Mouse (Mus musculus): ENCODE measurements around the gene Eif3l.

Eif3l gene

GRCm38 (mm10) chr15:79074913-79075532 is at the start of gene Eif3l:
Gene Eif3l, plus strand, starts transcription at chr15:79075179.
- CTCF ChIA-PET = interaction anchor here in 1 of 4 experiments (1.0 to 1.6 kb wide), 5 partner anchors 12 to 172 kb away, joined by 3 to 6 read pairs (median 4); partner anchors contain the start of genes Ankrd54 and Pdxp

GRCm38 (mm10) chr15:79025687-79026308 is 49.2 kb upstream of the Eif3l start:
- CTCF ChIA-PET = interaction anchor here in 3 of 4 experiments (0.5 to 2.8 kb wide), 8 partner anchors 11 to 702 kb away, joined by 3 to 15 read pairs (median 4); no protein-coding TSS in a partner anchor
- POLR2A ChIA-PET = interaction anchor here (0.6 to 5.5 kb wide), 18 partner anchors 9 to 301 kb away, joined by 3 to 44 read pairs (median 4); partner anchors contain the start of genes Ankrd54 (in 1 of the 4) and Pdxp (in 1 of the 4)

More at GRCm38 (mm10) chr15:79074913-79075532, at the start of gene Eif3l:
- POLR2A ChIA-PET = interaction anchor here (0.6 to 2.9 kb wide), 16 partner anchors 10 to 92 kb away, joined by 3 to 28 read pairs (median 4); partner anchors contain the start of genes Ankrd54 (in 2 of the 4) and Micall1 (in 1 of the 4)

GRCm38 (mm10) chr15:79026511-79027290 is 48.3 kb upstream of the Eif3l start:
- ChIA-PET POLR2A (interaction anchor here in 3 of 4 experiments (0.6 to 5.5 kb wide), 23 partner anchors 9 to 302 kb away, joined by 3 to 44 read pairs (median 4); partner anchors contain the start of genes Ankrd54 (in 1 of the 3) and Pdxp (in 1 of the 3)), CTCF (interaction anchor here (0.6 to 2.8 kb wide), 12 partner anchors 11 to 805 kb away, joined by 3 to 15 read pairs (median 4); no protein-coding TSS in a partner anchor)

- ChIA-PET POLR2A (interaction anchor here in 3 of 4 experiments (0.5 to 5.5 kb wide), 27 partner anchors 11 to 854 kb away, joined by 3 to 44 read pairs (median 3); partner anchors contain the start of genes Ankrd54 (in 2 of the 3), Ift27 (in 1 of the 3), Micall1 (in 1 of the 3) and Triobp (in 1 of the 3)), CTCF (interaction anchor here (0.7 to 2.8 kb wide), 7 partner anchors 10 to 112 kb away, joined by 3 to 17 read pairs (median 6); partner anchors contain the start of gene Triobp (in 1 of the 4))
These were observed 47.4 kb upstream of the Eif3l start for GRCm38 (mm10) chr15:79027291-79028205.

GRCm38 (mm10) chr15:79028237-79028738 is 46.7 kb upstream of the Eif3l start, which contains the start of gene H1f0:
Gene H1f0, plus strand, starts transcription at chr15:79028450.
- ChIA-PET CTCF (interaction anchor here (0.6 to 2.8 kb wide), 5 partner anchors 10 to 407 kb away, joined by 3 to 17 read pairs (median 11); partner anchors contain the start of gene Triobp (in 1 of the 4)), POLR2A (interaction anchor here in 3 of 4 experiments (0.5 to 5.5 kb wide), 20 partner anchors 10 to 302 kb away, joined by 3 to 44 read pairs (median 3); partner anchors contain the start of genes Ankrd54 (in 2 of the 3), Pdxp (in 2 of the 3), Micall1 (in 1 of the 3) and Triobp (in 1 of the 3))

GRCm38 (mm10) chr15:79028823-79029484 is 46.0 kb upstream of the Eif3l start:
- ChIA-PET CTCF (interaction anchor here (0.6 to 2.9 kb wide), 6 partner anchors 9 to 407 kb away, joined by 3 to 29 read pairs (median 13); partner anchors contain the start of gene Triobp (in 1 of the 4)), POLR2A (interaction anchor here in 3 of 4 experiments (0.6 to 5.5 kb wide), 20 partner anchors 9 to 536 kb away, joined by 3 to 44 read pairs (median 4); partner anchors contain the start of genes Ankrd54 (in 2 of the 3), Pdxp (in 2 of the 3), Galr3 (in 1 of the 3) and Micall1 (in 1 of the 3))

- POLR2A ChIA-PET = interaction anchor here (0.5 to 2.8 kb wide), 37 partner anchors 9 to 642 kb away, joined by 3 to 33 read pairs (median 5); partner anchors contain the start of genes Galr3 (in 2 of the 4), Pdxp (in 2 of the 4), Triobp (in 2 of the 4) and 1700088E04Rik (in 1 of the 4)
- CTCF ChIA-PET = interaction anchor here in 2 of 4 experiments (1.0 to 2.9 kb wide), 7 partner anchors 10 to 126 kb away, joined by 3 to 29 read pairs (median 6); no protein-coding TSS in a partner anchor
These were observed 45.3 kb upstream of the Eif3l start for GRCm38 (mm10) chr15:79029519-79030241.

- ChIA-PET POLR2A (interaction anchor here (0.5 to 2.8 kb wide), 84 partner anchors 8 to 1004 kb away, joined by 3 to 33 read pairs (median 4); partner anchors contain the start of genes Ankrd54 (in 2 of the 4), Galr3 (in 2 of the 4), Pdxp (in 2 of the 4) and Polr2f (in 2 of the 4)), CTCF (interaction anchor here (0.6 to 2.9 kb wide), 28 partner anchors 8 to 550 kb away, joined by 3 to 29 read pairs (median 4); partner anchors contain the start of genes Galr3 (in 1 of the 4), Gm49486 (in 1 of the 4), Pdxp (in 1 of the 4) and Pick1 (in 1 of the 4))
These were observed 44.2 kb upstream of the Eif3l start for GRCm38 (mm10) chr15:79030551-79031435.

- ChIA-PET CTCF (interaction anchor here in 2 of 4 experiments (0.7 to 2.9 kb wide), 6 partner anchors 8 to 116 kb away, joined by 3 to 29 read pairs (median 4); no protein-coding TSS in a partner anchor), POLR2A (interaction anchor here in 2 of 4 experiments (1.1 to 2.8 kb wide), 8 partner anchors 13 to 197 kb away, joined by 3 to 23 read pairs (median 6); partner anchors contain the start of genes Ankrd54 (in 2 of the 2), Eif3l (in 1 of the 2), Gm49486 (in 1 of the 2) and Pick1 (in 1 of the 2))
These were observed 43.1 kb upstream of the Eif3l start for GRCm38 (mm10) chr15:79031908-79032307.

- ChIA-PET POLR2A (interaction anchor here (0.6 to 6.1 kb wide), 27 partner anchors 7 to 457 kb away, joined by 3 to 44 read pairs (median 5); partner anchors contain the start of genes H1f0 (in 3 of the 4), Ankrd54 (in 2 of the 4), Nol12 (in 2 of the 4) and 1700088E04Rik (in 1 of the 4)), CTCF (interaction anchor here (0.6 to 4.1 kb wide), 64 partner anchors 7 to 897 kb away, joined by 3 to 54 read pairs (median 6); partner anchors contain the start of genes Ankrd54 (in 2 of the 4), H1f0 (in 2 of the 4), 1700088E04Rik (in 1 of the 4) and Nol12 (in 1 of the 4))
These were observed 37.1 kb upstream of the Eif3l start for GRCm38 (mm10) chr15:79037913-79038328.

GRCm38 (mm10) chr15:79038331-79038730 is 36.6 kb upstream of the Eif3l start:
- CTCF ChIA-PET = interaction anchor here (0.5 to 4.1 kb wide), 83 partner anchors 8 to 897 kb away, joined by 3 to 54 read pairs (median 5); partner anchors contain the start of genes Ankrd54 (in 2 of the 4), H1f0 (in 2 of the 4), 1700088E04Rik (in 1 of the 4) and Eif3l (in 1 of the 4)

GRCm38 (mm10) chr15:79038853-79039252 is 36.1 kb upstream of the Eif3l start:
- ChIA-PET CTCF (interaction anchor here (0.5 to 4.1 kb wide), 82 partner anchors 8 to 1013 kb away, joined by 3 to 54 read pairs (median 5); partner anchors contain the start of genes Ankrd54 (in 2 of the 4), H1f0 (in 2 of the 4), 1700088E04Rik (in 1 of the 4) and Eif3l (in 1 of the 4)), POLR2A (interaction anchor here (0.6 to 6.1 kb wide), 31 partner anchors 8 to 123 kb away, joined by 3 to 44 read pairs (median 5); partner anchors contain the start of genes Ankrd54 (in 3 of the 4), H1f0 (in 3 of the 4), Eif3l (in 2 of the 4) and 1700088E04Rik (in 1 of the 4))

More at GRCm38 (mm10) chr15:79038331-79038730, 36.6 kb upstream of the Eif3l start:
- POLR2A ChIA-PET = interaction anchor here in 3 of 4 experiments (0.6 to 6.1 kb wide), 33 partner anchors 8 to 457 kb away, joined by 3 to 44 read pairs (median 4); partner anchors contain the start of genes Ankrd54 (in 3 of the 3), H1f0 (in 3 of the 3), Eif3l (in 2 of the 3) and Nol12 (in 2 of the 3)
